Mouse (Mus musculus): ENCODE measurements around the gene Olfr372. TPM values are rescaled to one million over a fixed set of nuclear protein-coding genes. Genes with fewer than 3 reads are reported as not detected.
"Not testable (repeated sequence)": the region's sequence is repeated elsewhere in the genome, so short reads cannot be mapped to it uniquely, and the experiment has no call there.

The Olfr372 gene
- polyA plus RNA-seq, 1 experiment from 2014 or later = not detected

DNA sequence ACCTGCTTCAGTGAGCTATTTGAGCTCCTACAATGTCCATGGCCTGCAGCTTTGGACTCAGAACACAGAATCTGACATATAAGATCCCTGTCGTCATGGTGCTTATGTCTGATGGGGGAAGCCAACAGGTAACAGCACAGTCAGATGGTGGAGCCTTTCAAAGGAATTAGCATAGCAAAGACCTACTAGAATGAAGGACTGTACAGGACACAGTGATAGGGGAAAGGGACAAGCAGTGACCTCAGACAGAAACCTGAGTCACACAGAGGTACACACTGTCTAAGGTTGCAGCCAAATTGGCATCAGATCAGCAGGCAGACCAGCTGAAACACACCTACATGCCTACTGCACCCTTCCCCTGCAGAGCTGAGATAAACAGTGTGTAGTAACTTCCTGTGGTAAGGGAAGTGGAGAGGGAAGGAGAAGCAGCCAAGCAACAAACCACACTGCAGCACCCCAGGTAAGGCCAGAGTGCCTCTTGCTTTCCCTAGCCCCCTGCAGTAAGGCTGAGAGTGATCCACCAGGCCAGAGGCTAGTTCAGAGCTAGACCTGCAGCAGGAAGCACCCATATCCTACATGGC, 25.9 kb downstream of the Olfr372 start:
- not testable (repeated sequence) for H3K27me3 ChIP-seq (ENCODE audit: control insufficient read depth, insufficient read depth, low read length); H3K9me3 ChIP-seq (ENCODE audit: control insufficient read depth, low read length); H3K9ac ChIP-seq (ENCODE audit: low read depth, low read length); H3K4me3 ChIP-seq (ENCODE audit: low read depth, low read length); H3K36me3 ChIP-seq (ENCODE audit: control insufficient read depth, insufficient read depth, low read length); DNase-seq (ENCODE audit: low spot score); H3K4me2 ChIP-seq (replicated peaks; ENCODE audit: low read depth, low read length); H3K4me1 ChIP-seq (replicated peaks; ENCODE audit: control insufficient read depth, insufficient read depth, low read length); ATAC-seq (ENCODE audit: low FRiP score); H3K27ac ChIP-seq (ENCODE audit: low read depth, low read length)
- 94% methylated on average over 1 of the region's 1 CpGs for WGBS

GRCm38 (mm10) chr8:72082877-72083276, 41.9 kb downstream of the Olfr372 start, which contains the start of gene Olfr373:
Olfr373 (plus strand) TSS chr8:72083177.
- not testable (repeated sequence) for H3K27me3 ChIP-seq (ENCODE audit: control insufficient read depth, insufficient read depth, low read length); H3K27ac ChIP-seq (ENCODE audit: low read depth, low read length); H3K9me3 ChIP-seq (ENCODE audit: control insufficient read depth, low read length); H3K4me2 ChIP-seq (replicated peaks; ENCODE audit: low read depth, low read length); H3K9ac ChIP-seq (ENCODE audit: low read depth, low read length); DNase-seq (ENCODE audit: low spot score); ATAC-seq (ENCODE audit: low FRiP score); H3K36me3 ChIP-seq (ENCODE audit: control insufficient read depth, insufficient read depth, low read length); H3K4me1 ChIP-seq (replicated peaks; ENCODE audit: control insufficient read depth, insufficient read depth, low read length); H3K4me3 ChIP-seq (ENCODE audit: low read depth, low read length)

DNA sequence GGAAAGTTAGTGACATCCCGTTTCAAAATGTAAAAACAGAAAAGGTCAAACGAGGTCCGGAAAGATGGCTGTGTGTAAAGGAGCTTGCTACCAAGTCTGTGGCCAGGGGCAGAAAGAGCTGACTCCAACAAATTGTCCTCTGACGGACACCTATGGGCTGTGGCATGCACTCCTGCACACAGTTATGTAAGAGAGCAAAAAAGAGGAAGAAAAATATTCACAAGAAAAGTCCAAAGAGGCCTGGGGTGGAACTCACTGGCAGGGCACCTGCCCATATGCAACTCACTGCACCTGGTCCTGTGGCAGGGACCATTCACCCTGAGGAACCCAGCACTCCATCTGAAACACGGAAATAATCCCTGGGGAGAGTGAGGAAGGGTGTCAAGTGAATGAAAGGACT, 43.7 kb downstream of the Olfr372 start:
- ATAC-seq (ENCODE audit: low FRiP score) (no peak), DNase-seq (ENCODE audit: low spot score) (no peak)
- no peak overlapping the region for H3K4me2 ChIP-seq (replicated peaks; ENCODE audit: low read depth, low read length)
- H3K4me1 ChIP-seq (replicated peaks; ENCODE audit: control insufficient read depth, insufficient read depth, low read length) = no peaks in the 10 kb centered on the region
- H3K4me3 ChIP-seq (ENCODE audit: low read depth, low read length) = no peak overlapping the region
- WGBS = 73% methylated on average over 5 of the region's 5 CpGs
- H3K9me3 ChIP-seq (ENCODE audit: control insufficient read depth, low read length) = no peaks in the 10 kb centered on the region
- H3K36me3 ChIP-seq (ENCODE audit: control insufficient read depth, insufficient read depth, low read length) = no peaks in the 10 kb centered on the region
- no peaks in the 10 kb centered on the region for H3K27me3 ChIP-seq (ENCODE audit: control insufficient read depth, insufficient read depth, low read length)
- no peak overlapping the region for H3K9ac ChIP-seq (ENCODE audit: low read depth, low read length)
- H3K27ac ChIP-seq (ENCODE audit: low read depth, low read length) = no peak overlapping the region

- WGBS = 87% methylated on average over 3 of the region's 3 CpGs
- H3K4me1 ChIP-seq (replicated peaks; ENCODE audit: control insufficient read depth, insufficient read depth, low read length); H3K27me3 ChIP-seq (ENCODE audit: control insufficient read depth, insufficient read depth, low read length); ATAC-seq (ENCODE audit: low FRiP score); H3K4me2 ChIP-seq (replicated peaks; ENCODE audit: low read depth, low read length); H3K4me3 ChIP-seq (ENCODE audit: low read depth, low read length); H3K27ac ChIP-seq (ENCODE audit: low read depth, low read length); H3K9me3 ChIP-seq (ENCODE audit: control insufficient read depth, low read length); H3K36me3 ChIP-seq (ENCODE audit: control insufficient read depth, insufficient read depth, low read length); H3K9ac ChIP-seq (ENCODE audit: low read depth, low read length): not testable (repeated sequence)
- peak; percentile 1 for DNase-seq (ENCODE audit: low spot score)
Measured at GRCm38 (mm10) chr8:72087611-72088010, 46.6 kb downstream of the Olfr372 start.

- DNase-seq (ENCODE audit: low spot score) = not testable (repeated sequence)
Measured at GRCm38 (mm10) chr8:72096721-72097120, 55.7 kb downstream of the Olfr372 start.

DNA sequence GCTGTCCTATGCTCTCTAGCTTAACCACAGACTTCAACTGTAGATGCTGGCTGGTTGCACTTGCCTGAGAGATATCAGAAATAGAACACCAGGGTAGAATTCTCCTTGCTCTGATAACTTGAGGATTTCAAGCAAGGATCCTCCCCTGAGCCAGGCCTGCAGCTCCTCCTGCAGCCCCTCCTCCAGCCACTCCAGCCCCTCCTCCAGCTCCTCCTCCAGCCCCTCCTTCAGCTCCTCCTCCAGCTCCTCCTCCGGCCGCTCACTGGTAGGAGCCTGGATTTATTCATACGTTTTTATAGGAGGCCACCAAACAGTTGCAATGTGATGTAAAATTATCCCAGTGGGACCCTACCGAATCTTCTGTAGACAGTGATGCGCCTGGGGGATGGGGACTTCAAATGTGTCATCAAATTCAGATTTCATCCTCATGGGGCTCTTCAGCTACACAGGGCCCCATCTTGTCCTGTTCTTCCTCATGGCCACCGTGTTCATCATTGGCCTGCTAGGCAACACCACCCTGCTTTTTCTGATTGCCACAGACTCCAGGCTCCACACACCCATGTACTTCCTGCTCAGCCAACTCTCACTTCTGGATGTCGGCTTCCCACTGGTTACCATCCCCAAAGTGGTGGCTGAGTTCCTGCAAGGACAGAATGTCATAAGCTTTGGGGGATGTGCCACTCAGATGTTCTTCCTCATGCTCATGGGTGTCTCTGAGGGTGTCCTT, 58.5 kb downstream of the Olfr372 start:
- H3K36me3 ChIP-seq (ENCODE audit: control insufficient read depth, insufficient read depth, low read length); H3K27me3 ChIP-seq (ENCODE audit: control insufficient read depth, insufficient read depth, low read length); ATAC-seq (ENCODE audit: low FRiP score); DNase-seq (ENCODE audit: low spot score); H3K4me1 ChIP-seq (replicated peaks; ENCODE audit: control insufficient read depth, insufficient read depth, low read length); H3K4me3 ChIP-seq (ENCODE audit: low read depth, low read length); H3K9me3 ChIP-seq (ENCODE audit: control insufficient read depth, low read length); H3K27ac ChIP-seq (ENCODE audit: low read depth, low read length); H3K4me2 ChIP-seq (replicated peaks; ENCODE audit: low read depth, low read length); H3K9ac ChIP-seq (ENCODE audit: low read depth, low read length): not testable (repeated sequence)
- 60% methylated on average over 6 of the region's 7 CpGs for WGBS

More at GRCm38 (mm10) chr8:72096721-72097120, 55.7 kb downstream of the Olfr372 start:
- H3K36me3 ChIP-seq (ENCODE audit: control insufficient read depth, insufficient read depth, low read length); H3K27ac ChIP-seq (ENCODE audit: low read depth, low read length); H3K9me3 ChIP-seq (ENCODE audit: control insufficient read depth, low read length); H3K4me1 ChIP-seq (replicated peaks; ENCODE audit: control insufficient read depth, insufficient read depth, low read length); ATAC-seq (ENCODE audit: low FRiP score); H3K4me2 ChIP-seq (replicated peaks; ENCODE audit: low read depth, low read length); H3K9ac ChIP-seq (ENCODE audit: low read depth, low read length); H3K27me3 ChIP-seq (ENCODE audit: control insufficient read depth, insufficient read depth, low read length); H3K4me3 ChIP-seq (ENCODE audit: low read depth, low read length): not testable (repeated sequence)

- no peak overlapping the region for H3K27ac ChIP-seq (ENCODE audit: low read depth, low read length)
- no peak for DNase-seq (ENCODE audit: low spot score)
- H3K9me3 ChIP-seq (ENCODE audit: control insufficient read depth, low read length) = no peaks in the 10 kb centered on the region
- 21% methylated on average over 4 of the region's 4 CpGs for WGBS
- no peaks in the 10 kb centered on the region for H3K27me3 ChIP-seq (ENCODE audit: control insufficient read depth, insufficient read depth, low read length)
- no peak overlapping the region for H3K4me3 ChIP-seq (ENCODE audit: low read depth, low read length)
- H3K4me1 ChIP-seq (replicated peaks; ENCODE audit: control insufficient read depth, insufficient read depth, low read length) = no peaks in the 10 kb centered on the region
- no peak overlapping the region for H3K4me2 ChIP-seq (replicated peaks; ENCODE audit: low read depth, low read length)
- H3K36me3 ChIP-seq (ENCODE audit: control insufficient read depth, insufficient read depth, low read length) = no peaks in the 10 kb centered on the region
- no peak overlapping the region for H3K9ac ChIP-seq (ENCODE audit: low read depth, low read length)
- no peak for ATAC-seq (ENCODE audit: low FRiP score)
Measured at GRCm38 (mm10) chr8:72105165-72105564, 64.1 kb downstream of the Olfr372 start.

GRCm38 (mm10) chr8:72106740-72107139, 65.7 kb downstream of the Olfr372 start, which contains the start of gene Olfr374:
Olfr374 (plus strand) TSS chr8:72107040.
- Histone ChIP-seq H3K27me3 (ENCODE audit: control insufficient read depth, insufficient read depth, low read length) (no peaks in the 10 kb centered on the region), H3K4me2 (replicated peaks; ENCODE audit: low read depth, low read length) (no peak within 1 kb of the TSS)
- WGBS = 91% methylated on average over 3 of the region's 3 CpGs

More at GRCm38 (mm10) chr8:72106740-72107139, 65.7 kb downstream of the Olfr372 start, which contains the start of gene Olfr374:
- H3K4me1 ChIP-seq (replicated peaks; ENCODE audit: control insufficient read depth, insufficient read depth, low read length) = no peaks in the 10 kb centered on the region
- ATAC-seq (ENCODE audit: low FRiP score) = no peak
- no peak within 1 kb of the TSS for H3K27ac ChIP-seq (ENCODE audit: low read depth, low read length)
- H3K4me3 ChIP-seq (ENCODE audit: low read depth, low read length) = no peak within 1 kb of the TSS
- H3K36me3 ChIP-seq (ENCODE audit: control insufficient read depth, insufficient read depth, low read length) = no peaks in the 10 kb centered on the region
- H3K9ac ChIP-seq (ENCODE audit: low read depth, low read length) = no peak within 1 kb of the TSS
- no peak for DNase-seq (ENCODE audit: low spot score)
- H3K9me3 ChIP-seq (ENCODE audit: control insufficient read depth, low read length) = no peaks in the 10 kb centered on the region
